Mouse (Mus musculus) kidney, postnatal 10 days (tissue): ENCODE measurements around the gene Rpl22.

Experiments
- DNase-seq: peaks from one replicate; pipeline ENCODE4 v3.0.0; 2021; ENCODE audit warnings: mixed read lengths

The Rpl22 gene

DNA sequence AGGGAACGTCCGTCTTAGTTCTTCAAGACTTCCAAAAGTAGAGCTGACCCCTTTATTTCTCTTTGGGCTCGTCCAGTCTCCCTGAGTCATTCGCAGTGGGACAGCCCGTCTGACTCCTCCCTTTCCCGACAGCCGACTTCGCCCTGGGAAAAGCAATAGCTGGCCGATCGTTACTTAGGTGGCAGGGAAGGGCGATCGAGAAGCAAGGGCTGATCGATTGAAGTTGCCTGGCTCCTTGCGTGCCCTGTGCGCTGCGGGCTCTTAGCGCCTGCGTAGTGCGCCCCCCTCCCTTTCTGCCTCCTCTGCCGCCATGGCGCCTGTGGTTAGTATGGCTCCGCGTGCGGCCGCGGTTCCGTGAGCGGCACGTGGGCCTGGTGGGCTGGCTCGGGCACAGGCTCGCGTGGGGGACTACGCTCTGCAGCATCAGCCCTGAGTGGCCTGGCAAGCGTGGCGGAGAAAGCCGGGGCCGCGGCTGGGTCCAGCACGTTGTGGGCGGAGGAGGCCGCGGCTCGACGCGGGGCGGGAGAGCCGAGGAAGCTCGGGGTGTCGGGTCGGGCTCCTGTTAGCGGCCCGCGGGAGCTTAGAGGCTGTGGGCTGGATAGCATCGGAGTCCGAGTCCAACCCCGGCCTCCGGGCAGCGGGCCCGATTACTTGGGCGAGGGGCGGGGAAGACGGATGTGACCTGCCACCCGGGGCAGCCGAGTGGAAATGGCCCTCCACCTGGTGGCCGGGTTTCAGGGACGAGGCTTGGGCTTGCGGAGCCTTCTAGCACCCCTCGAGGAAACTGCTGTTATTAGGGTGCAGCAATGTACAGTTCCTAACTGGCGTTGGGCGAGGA is at the start of gene Rpl22:
Gene Rpl22, plus strand, starts transcription at position 169 of the 838 bp plus-strand sequence.
- DNase-seq = peak; percentile 95

- peak; percentile 38 for DNase-seq
Measured at GRCm38 (mm10) chr4:152276389-152277347, 48.9 kb upstream of the Rpl22 start.

GRCm38 (mm10) chr4:152277916-152278315 is 47.6 kb upstream of the Rpl22 start:
- DNase-seq = no peak

GRCm38 (mm10) chr4:152278986-152279385 is 46.6 kb upstream of the Rpl22 start:
- DNase-seq = no peak

DNA sequence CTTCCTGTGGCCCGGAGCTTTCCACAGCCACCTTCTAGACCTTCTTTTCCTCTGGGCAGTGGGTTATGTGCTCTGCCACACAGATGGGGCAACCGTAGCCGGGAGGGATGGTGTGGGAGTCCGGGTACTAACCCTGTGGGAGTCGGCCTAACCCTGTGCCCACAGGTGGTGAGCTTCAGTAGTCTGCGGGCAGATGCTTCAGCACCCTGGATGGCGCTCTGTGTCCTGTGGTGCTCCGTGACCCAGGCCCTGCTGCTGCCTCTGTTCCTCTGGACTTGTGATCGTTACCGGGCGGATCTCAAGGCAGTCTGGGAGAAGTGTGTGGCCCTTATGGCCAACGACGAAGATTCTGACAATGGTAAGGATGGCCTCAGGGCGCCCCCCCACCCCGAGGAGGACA is 43.9 kb upstream of the Rpl22 start:
- DNase-seq = peak; percentile 30

DNA sequence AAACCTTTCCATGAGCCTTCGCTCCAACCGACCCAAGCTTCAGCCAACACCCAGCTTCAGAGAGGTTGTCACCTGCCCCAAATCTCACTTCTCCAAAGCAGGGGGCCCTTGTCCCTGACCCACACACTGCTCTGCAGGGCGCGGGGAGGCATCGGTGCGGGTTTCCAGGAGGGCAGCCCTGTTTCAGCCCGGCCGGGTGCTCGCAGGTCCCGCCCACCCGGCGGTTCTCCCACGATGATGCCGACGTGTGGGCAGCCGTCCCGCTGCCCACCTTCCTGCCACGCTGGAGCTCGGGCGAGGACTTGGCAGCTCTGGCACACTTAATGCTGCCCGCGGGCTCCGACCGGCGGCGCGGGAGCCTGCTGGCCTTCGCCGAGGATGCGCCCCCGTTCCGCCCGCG is 42.8 kb upstream of the Rpl22 start:
- no peak for DNase-seq

DNA sequence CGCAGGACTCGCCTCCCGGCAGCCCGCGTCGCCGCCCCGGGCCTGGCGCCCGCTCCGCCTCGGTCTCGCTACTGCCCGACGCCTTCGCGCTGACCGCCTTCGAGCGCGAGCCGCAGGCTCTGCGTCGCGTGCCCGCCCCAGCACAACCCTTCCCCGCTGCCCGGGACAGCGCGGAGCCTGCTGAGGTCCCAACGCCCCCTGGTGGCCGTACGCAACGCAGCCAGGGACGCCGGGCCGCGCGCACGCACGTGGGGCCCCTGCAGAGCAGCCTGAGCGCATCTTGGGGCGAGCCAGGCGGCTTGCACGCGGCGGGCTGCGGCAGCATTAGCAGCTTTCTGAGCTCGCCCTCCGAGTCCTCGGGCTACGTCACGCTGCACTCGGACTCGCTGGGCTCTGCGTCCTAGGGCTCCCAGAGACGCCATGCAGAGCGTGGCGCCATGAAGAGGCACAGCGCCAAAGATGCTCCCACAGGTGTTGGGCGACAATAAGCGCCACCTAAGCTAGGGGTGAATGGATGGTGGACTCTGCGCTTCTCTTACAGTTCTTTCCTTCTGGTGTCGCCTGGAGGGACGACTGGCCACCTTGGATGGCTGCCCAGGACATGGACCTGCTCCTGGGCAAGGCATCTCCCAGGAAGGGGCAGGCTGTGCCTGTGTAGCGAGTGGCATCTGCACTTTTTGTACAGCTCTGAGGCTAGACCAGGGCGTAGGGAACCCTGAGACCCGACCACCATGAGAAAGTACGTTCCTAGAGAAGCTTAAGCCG is 42.2 kb upstream of the Rpl22 start:
- peak; percentile 93 for DNase-seq

GRCm38 (mm10) chr4:152285505-152285904 is 40.0 kb upstream of the Rpl22 start:
- DNase-seq = peak; percentile 75

GRCm38 (mm10) chr4:152286183-152286582 is 39.4 kb upstream of the Rpl22 start:
- DNase-seq = no peak

DNA sequence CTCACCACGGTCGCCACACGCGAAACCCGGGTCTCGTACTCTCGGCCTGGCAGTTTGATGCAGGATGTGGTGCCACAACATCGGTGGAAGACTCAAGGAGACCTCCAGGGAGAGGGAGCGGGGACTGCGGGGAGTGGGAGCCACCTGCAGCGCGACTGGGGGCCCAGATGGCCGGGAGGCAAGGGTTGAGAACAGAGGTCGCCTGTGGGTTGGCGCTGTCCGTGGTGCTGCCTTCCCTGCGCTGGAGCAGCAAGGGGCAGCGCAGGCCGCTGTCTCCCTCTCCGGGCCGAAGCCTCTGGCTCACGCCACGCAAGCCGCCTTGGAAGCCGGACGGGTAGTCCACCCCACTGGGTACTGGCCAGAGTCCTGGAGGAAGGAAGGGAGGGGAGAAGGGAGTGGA is 38.7 kb upstream of the Rpl22 start:
- DNase-seq = peak; percentile 92

DNA sequence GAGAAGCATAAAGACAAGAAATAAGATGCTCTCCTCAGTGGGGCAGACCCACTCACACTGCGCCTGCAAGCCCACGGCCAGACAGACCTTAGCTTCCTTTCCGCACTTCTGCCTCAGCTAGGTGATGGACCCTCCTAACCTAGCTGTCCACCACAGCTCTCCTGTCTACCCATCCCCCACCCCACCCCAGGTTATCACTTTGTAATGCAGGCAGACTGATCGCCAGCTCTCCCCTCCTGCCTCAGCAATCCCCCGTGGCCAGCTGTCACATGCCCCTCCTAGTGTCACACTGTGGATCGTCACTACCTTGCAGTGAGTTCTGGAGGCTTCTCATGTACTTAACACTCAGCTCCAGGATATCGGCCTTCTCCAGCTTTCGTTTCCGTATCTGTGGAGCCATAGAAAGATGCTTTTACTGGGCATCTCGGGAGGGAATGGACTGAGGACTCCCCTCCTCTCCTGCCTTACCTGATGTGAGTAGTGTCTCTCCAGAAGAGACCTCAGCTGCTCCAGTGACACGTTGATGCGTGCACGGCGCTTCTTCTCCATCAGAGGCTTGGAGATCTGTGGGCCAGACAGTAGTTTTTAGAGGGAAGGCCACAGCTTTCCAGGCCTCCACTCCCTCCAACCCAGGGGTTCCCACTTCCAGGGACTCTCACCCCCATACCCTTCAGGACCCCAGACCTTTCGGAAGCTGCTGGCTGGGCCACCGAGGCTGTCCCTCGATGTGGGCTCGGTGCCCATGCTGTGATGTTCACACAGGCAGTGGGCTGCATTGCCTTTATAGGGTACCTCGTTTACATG is 38.0 kb upstream of the Rpl22 start:
- no peak for DNase-seq

DNA sequence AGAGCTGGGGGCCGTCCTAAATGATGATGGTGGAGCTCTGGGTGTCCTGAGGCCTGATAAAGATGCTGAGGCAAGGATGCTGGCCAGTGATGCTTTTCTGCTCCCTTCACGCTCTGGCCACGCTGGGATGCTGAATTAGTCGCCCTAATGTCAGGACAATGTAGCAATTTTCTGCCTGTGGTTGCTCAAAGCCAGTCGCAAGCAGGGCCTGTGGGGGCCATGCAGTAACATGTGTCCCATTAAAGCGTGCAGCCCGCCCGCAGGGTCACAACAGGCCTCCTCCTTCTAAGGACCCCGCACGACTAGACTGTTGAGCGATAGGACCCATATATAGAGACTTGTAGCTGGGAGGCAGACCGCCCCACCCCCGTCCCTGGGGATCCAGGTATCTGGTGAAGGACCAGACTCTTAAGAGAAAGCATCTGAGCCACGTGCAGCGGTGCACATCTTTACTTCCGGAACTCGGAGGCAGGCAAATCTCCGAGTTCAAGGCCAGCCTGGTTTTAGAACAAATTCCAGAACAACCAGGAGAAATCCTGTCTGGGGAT is 37.1 kb upstream of the Rpl22 start:
- no peak for DNase-seq

GRCm38 (mm10) chr4:152290385-152290784 is 35.2 kb upstream of the Rpl22 start:
- no peak for DNase-seq

GRCm38 (mm10) chr4:152290991-152291390 is 34.6 kb upstream of the Rpl22 start:
- DNase-seq = no peak

DNA sequence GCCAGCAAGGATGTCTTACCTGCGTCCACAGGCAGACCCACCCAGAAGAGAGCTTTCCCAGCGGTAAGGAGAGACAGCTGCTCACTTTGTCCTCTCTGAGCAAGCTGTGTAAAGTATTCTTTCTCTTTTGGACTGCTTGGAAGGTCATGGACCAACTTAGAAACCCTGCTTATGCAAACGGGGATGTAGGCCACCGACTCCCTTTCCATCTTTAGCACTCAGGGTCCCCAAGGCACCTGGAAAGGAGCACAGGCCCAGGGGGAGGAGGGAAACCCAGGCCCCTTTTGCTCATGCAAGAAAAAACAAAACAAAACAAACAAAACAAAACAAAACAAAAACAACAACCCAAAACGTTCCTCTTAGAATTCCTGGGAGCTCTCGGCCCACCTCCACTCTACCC is 34.0 kb upstream of the Rpl22 start, which contains the start of gene Hes3:
Gene Hes3, minus strand, starts transcription at position 101 of the 400 bp plus-strand sequence.
- DNase-seq = no peak

DNA sequence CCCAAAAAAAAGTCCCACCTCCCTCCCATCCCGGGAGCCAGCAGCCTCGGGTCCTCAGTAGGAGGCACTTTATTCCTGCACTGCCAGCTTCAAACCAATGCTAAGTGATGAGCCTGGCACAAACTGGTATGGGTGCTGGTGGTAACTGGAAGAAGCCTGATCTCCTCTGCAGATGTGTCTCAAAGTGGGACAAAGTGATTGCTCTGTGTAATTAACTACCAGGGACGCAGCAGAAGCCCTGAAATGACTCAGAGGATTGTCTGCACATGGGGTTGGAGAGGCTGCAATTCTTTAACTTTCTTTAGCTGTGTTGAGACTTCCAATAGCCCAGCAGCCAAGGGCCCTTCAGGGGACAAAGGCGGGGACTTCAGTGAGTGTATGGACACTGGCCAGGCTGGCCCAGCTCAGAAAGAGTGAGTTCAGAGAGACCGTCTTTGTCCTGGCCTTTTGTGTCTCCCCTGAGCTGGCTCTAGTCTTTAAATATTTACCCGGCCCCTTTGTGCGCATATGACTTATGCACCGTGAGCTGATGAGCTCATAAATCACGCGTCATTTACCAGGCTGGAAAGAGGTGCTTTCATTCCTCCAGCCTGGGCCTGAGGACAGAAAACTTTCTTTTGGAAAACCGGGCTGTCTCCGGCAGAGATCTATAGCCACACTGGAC is 33.3 kb upstream of the Rpl22 start:
- DNase-seq = no peak

- peak; percentile 52 for DNase-seq
Measured at GRCm38 (mm10) chr4:152294188-152294929, 31.2 kb upstream of the Rpl22 start.

GRCm38 (mm10) chr4:152295916-152296315 is 29.6 kb upstream of the Rpl22 start:
- DNase-seq = no peak

DNA sequence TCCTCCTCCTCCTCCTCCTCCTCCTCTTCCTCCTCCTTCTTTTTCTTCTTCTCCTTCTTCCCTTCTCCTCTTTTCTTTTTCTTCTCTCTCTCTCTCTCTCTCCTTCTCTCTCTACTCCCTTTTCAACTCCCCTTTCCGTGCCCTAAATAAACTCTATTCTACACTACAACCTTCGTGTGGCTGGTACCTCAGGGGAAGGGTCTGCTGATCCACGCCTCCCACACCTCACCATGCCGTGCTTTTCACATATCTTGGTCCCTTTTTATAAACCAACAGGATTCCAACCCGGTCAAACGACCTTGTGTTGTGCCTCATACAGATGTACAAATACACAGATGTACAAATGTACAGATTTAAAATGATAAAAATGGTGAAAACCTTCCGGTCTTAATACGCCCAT is 29.2 kb upstream of the Rpl22 start:
- no peak for DNase-seq
